Mouse (Mus musculus) liver, adult 10 weeks (tissue): Measurements from ENCODE around the gene Galnt5. TPM values are rescaled to one million over a fixed set of nuclear protein-coding genes. Genes with fewer than 3 reads are reported as not detected.

Experiments
- polyA plus RNA-seq: library from polyadenylated mRNA; stranded (reverse); fragments of 350-450 nt; fragmentation: Illumina TruSeq; extraction: RNeasy Lipid Tissue Mini Kit (QIAGEN cat#74804); gene quantifications from one replicate; pipeline ENCODE4 v1.2.3, GENCODE M21; 2014; ENCODE audit warnings: low read depth, low replicate concordance

Galnt5 gene
- not detected for polyA plus RNA-seq

DNA sequence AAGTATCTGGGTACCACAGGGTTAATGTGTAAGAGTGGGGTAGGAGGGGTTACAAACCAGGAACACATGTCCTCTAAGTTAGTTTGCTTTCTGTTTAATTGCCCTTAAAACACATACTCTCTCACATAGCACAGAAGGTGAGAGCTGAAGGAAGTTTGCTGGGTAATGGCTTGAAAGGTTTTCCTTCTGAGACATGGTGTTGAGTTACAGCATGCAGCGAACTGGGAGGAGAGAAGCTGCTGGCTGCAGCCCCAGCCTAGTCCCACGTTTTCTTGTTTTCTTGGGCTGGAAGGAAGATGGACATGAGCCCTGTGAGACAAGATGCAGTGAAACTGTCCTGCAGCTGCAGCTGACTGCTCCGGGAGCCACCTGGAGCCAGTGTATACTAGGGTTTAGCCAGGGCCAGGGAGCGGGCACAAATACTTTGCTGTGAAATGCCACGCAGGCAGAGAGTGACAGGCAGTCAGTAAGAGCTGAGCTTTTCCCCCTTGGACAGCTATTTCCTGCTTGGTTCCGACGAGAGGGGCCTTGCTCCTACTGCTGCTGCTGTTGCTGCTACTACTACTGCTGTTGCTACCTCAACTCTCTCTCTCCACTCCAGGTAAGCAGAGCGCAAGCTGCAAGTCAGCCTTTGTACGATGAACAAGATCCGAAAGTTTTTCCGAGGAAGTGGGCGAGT, at the start of gene Galnt5:
Gene Galnt5, plus strand, starts transcription at position 133 of the 679 bp plus-strand sequence.

DNA sequence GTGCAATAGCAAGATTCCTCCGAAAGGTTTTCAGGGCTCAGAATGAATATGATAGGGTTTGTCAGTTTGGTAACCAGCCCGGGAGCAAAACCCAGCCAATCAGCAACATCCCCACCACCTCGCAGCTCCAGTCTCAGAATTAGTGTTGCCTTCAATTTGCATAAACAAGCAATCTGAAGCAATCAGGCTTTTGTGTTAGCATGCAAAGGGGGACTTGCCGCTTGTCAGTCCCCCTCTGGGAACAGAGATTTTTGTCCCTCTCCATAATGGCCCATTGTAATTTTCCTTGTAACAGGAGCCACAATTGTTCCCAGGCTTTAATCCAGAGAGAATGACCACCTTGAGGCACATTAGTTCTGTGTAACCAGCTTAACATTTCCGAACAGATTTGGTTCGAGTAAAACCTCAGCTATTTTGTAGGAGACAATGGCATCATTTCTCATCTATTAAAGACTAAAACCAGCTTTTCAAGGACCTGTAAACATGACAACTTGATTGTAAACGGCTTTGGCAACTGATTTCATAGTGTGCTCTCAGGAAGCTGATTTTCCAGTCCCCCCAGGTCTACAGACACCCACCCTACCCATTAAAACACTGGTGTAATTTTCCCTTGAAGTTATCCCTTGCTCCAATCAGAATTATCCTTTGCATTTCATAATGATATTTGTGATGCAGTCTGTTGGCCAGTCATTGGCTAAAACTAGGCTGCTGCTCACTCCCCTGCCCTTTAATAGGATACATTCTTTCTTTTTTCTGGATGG, 55.3 kb downstream of the Galnt5 start, which contains the start of gene Ermn:
Gene Ermn, minus strand, starts transcription at position 44 of the 761 bp plus-strand sequence.

Other genes with a start within 250 kb of the Galnt5 start
- gene Ermn, start 55.0 kb downstream of the Galnt5 start, polyA plus RNA-seq, result not detected
- 0.66 TPM for gene Cytip, start 197.6 kb downstream of the Galnt5 start, polyA plus RNA-seq